Mouse (Mus musculus): ENCODE results near the gene Lrrc4.

DNA sequence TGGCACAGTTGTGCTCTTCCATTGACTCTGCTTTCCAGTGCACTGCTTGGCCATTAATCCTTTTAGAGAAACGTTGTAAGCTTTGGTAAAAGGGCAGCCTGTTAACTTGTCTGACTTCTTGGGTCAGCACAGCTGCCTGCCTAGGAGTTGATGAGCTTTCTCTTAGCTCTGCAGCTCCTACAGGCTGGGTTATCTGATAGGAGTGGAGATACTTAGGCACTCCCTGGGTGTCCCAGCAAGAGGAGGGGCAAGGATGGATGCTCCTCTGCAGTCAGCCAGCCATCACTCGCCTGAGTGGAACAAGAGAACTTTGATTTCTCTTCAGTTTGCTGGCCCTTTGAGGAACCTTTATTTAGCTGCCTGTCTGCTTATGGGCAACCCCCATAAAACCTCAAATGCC, 121.5 kb downstream of the Lrrc4 start:
- TF ChIP-seq CTCF (IDR thresholded peaks at IDR 0.05) (no peak), EP300 (IDR thresholded peaks at IDR 0.05) (no peak)
